19 mouse cellular contexts compared by ENCODE assay signal in the genomic region with DNA sequence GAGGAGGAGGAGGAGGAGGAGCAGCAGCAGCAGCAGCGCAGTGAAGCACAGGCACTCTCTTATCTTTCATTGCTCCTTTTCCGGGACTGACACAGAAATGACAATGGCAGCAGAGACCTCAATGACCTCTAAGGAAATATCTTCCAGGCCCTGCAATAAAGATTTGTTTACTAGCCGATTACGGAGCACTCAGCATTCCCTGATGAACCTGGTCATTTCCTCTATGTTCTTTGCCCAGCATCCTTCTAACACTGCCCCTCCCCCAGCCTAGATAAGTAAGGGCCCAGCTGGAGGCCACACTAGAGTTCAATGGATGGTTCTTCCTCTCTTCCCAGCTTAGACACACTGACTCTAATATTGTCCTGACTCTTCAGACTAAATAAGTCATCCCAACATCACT.
DNase-seq lines count a peak whose midpoint lies in the region; ATAC-seq and TF ChIP-seq lines count a peak whose summit lies in the region.
"Had no signal": no experiment of that assay in that cellular context is flagged by ENCODE, and none has a peak within 500 bp of the region (broad histone marks: within the 10 kb centered on the region; RNA-seq: fewer than 3 reads in every experiment).

No protein-coding gene starts in this region.

- no peaks in the 10 kb centered on the region for H3K4me1 ChIP-seq in heart, postnatal 0 days (ENCODE audit: control insufficient read depth, insufficient read depth)
- H3K4me1 ChIP-seq in heart, embryonic 10.5 days, result peaks cover 16% of the 10 kb centered on the region
- peaks cover 48% of the 10 kb centered on the region for H3K4me1 ChIP-seq in megakaryocyte, embryonic 14.5 days
- H3K4me1 ChIP-seq in liver, postnatal 0 days (ENCODE audit: insufficient read depth), result no peaks in the 10 kb centered on the region
- H3K4me1 ChIP-seq in neural tube, embryonic 15.5 days, result peaks cover 3% of the 10 kb centered on the region; the same call in 1 of the 2 replicates
- H3K4me1 ChIP-seq: limb, embryonic 12.5 days; neural tube, embryonic 12.5 days had no signal

- no peak for TF ChIP-seq CTCF in heart, postnatal 0 days (IDR thresholded peaks at IDR 0.05; ENCODE audit: low read depth)
- no peak for TF ChIP-seq CTCF in liver, postnatal 0 days (IDR thresholded peaks at IDR 0.05; ENCODE audit: low read depth)

- H3K36me3 ChIP-seq in heart, postnatal 0 days (replicated peaks; ENCODE audit: control insufficient read depth, insufficient read depth, low read length), result no peaks in the 10 kb centered on the region
- no peaks in the 10 kb centered on the region for H3K36me3 ChIP-seq in heart, embryonic 10.5 days
- no peaks in the 10 kb centered on the region for H3K36me3 ChIP-seq in megakaryocyte, embryonic 14.5 days (replicated peaks; ENCODE audit: low read length)
- no peaks in the 10 kb centered on the region for H3K36me3 ChIP-seq in liver, postnatal 0 days (replicated peaks; ENCODE audit: insufficient read depth, low read length)
- H3K36me3 ChIP-seq in neural tube, embryonic 15.5 days, result no peaks in the 10 kb centered on the region
- H3K36me3 ChIP-seq: hindbrain, embryonic 10.5 days; limb, embryonic 12.5 days; neural tube, embryonic 12.5 days had no signal

- no peak overlapping the region for H3K9ac ChIP-seq in heart, postnatal 0 days (replicated peaks; ENCODE audit: low read depth, low read length)
- H3K9ac ChIP-seq in liver, postnatal 0 days (replicated peaks), result no peak overlapping the region
- H3K9ac ChIP-seq in neural tube, embryonic 15.5 days (replicated peaks), result no peak overlapping the region
- H3K9ac ChIP-seq: limb, embryonic 12.5 days; neural tube, embryonic 12.5 days had no signal

- H3K27ac ChIP-seq in heart, postnatal 0 days (ENCODE audit: low read depth), result no peak overlapping the region
- H3K27ac ChIP-seq in heart, embryonic 10.5 days, result no peak overlapping the region
- no peak overlapping the region for H3K27ac ChIP-seq in liver, postnatal 0 days (ENCODE audit: low read depth)
- no peak overlapping the region for H3K27ac ChIP-seq in neural tube, embryonic 15.5 days (replicated peaks)
- H3K27ac ChIP-seq: hindbrain, embryonic 10.5 days; limb, embryonic 12.5 days; macrophage; neural tube, embryonic 12.5 days had no signal

- peak; percentile 54 for DNase-seq in heart, postnatal 0 days (ENCODE audit: low spot score)
- DNase-seq in heart, embryonic 10.5 days (ENCODE audit: low spot score), result no peak
- no peak for DNase-seq in liver, postnatal 0 days
- no peak for DNase-seq in thymus, postnatal 36 days
- DNase-seq: adrenal gland, postnatal 25 days; B cell, adult 2 months; cerebellum, postnatal 36 days; gastrocnemius, postnatal 10 days; thymus, postnatal 14 days had no signal

- WGBS in heart, postnatal 0 days, result 14% methylated on average over 4 of the region's 4 CpGs
- WGBS in heart, embryonic 10.5 days, result 7% methylated on average over 4 of the region's 4 CpGs
- 23% methylated on average over 4 of the region's 4 CpGs for WGBS in liver, postnatal 0 days (ENCODE audit: insufficient replicate concordance)
- 20% methylated on average over 4 of the region's 4 CpGs for WGBS in neural tube, embryonic 15.5 days

- no peak for TF ChIP-seq EP300 in heart, postnatal 0 days (IDR thresholded peaks at IDR 0.05; ENCODE audit: low read depth)
- peak; percentile 52; the same call in 1 of the 2 replicates for TF ChIP-seq EP300 in liver, postnatal 0 days (IDR thresholded peaks at IDR 0.05; ENCODE audit: low read depth)

- no peaks in the 10 kb centered on the region for H3K9me3 ChIP-seq in heart, postnatal 0 days (replicated peaks; ENCODE audit: control insufficient read depth, low read length)
- H3K9me3 ChIP-seq in heart, embryonic 10.5 days, result no peaks in the 10 kb centered on the region
- H3K9me3 ChIP-seq in megakaryocyte, embryonic 14.5 days, result no peaks in the 10 kb centered on the region
- H3K9me3 ChIP-seq in liver, postnatal 0 days (ENCODE audit: low read length), result no peaks in the 10 kb centered on the region
- no peaks in the 10 kb centered on the region for H3K9me3 ChIP-seq in neural tube, embryonic 15.5 days (replicated peaks)
- H3K9me3 ChIP-seq: hindbrain, embryonic 10.5 days; limb, embryonic 12.5 days; neural tube, embryonic 12.5 days had no signal

- H3K4me3 ChIP-seq in heart, postnatal 0 days (ENCODE audit: low read depth, low read length), result no peak overlapping the region
- H3K4me3 ChIP-seq in heart, embryonic 10.5 days, result no peak overlapping the region
- peak overlapping the region; percentile 64 for H3K4me3 ChIP-seq in megakaryocyte, embryonic 14.5 days (replicated peaks)
- no peak overlapping the region for H3K4me3 ChIP-seq in liver, postnatal 0 days (ENCODE audit: low read depth, low read length)
- H3K4me3 ChIP-seq in neural tube, embryonic 15.5 days (replicated peaks), result no peak overlapping the region
- H3K4me3 ChIP-seq: hindbrain, embryonic 10.5 days; limb, embryonic 12.5 days; neural tube, embryonic 12.5 days had no signal

- ATAC-seq in heart, postnatal 0 days (ENCODE audit: insufficient read depth, low read depth), result peak; percentile 58
- no peak for ATAC-seq in megakaryocyte, adult 5-6 weeks (ENCODE audit: poor library complexity, severe bottlenecking)
- ATAC-seq in liver, postnatal 0 days, result peak; percentile 29; the same call in 1 of the 2 replicates
- no peak for ATAC-seq in neural tube, embryonic 15.5 days (ENCODE audit: low FRiP score)
- ATAC-seq: forebrain, embryonic 16.5 days; inflammation-experienced regulatory T-cells, adult 6 months; midbrain, embryonic 16.5 days had no signal

- no peaks in the 10 kb centered on the region for H3K27me3 ChIP-seq in heart, postnatal 0 days (ENCODE audit: control insufficient read depth, insufficient read depth, low read length)
- no peaks in the 10 kb centered on the region for H3K27me3 ChIP-seq in heart, embryonic 10.5 days (ENCODE audit: insufficient read depth, poor library complexity, severe bottlenecking)
- no peaks in the 10 kb centered on the region for H3K27me3 ChIP-seq in megakaryocyte, embryonic 14.5 days (replicated peaks)
- H3K27me3 ChIP-seq in liver, postnatal 0 days (ENCODE audit: insufficient read depth, low read length), result no peaks in the 10 kb centered on the region
- H3K27me3 ChIP-seq in neural tube, embryonic 15.5 days (replicated peaks), result no peaks in the 10 kb centered on the region
- H3K27me3 ChIP-seq: limb, embryonic 12.5 days; neural tube, embryonic 12.5 days had no signal

- H3K4me2 ChIP-seq in heart, postnatal 0 days (ENCODE audit: low read depth, low read length), result no peak overlapping the region
- no peak overlapping the region for H3K4me2 ChIP-seq in liver, postnatal 0 days (ENCODE audit: low read depth, low read length)
- H3K4me2 ChIP-seq in neural tube, embryonic 15.5 days, result no peak overlapping the region
- H3K4me2 ChIP-seq: limb, embryonic 12.5 days; neural tube, embryonic 12.5 days had no signal

Comparison
In these comparisons a context has a peak if more than half of its experiments do, and no peak if none do; other contexts are left out.
1. ATAC-seq: peak in heart, postnatal 0 days (single experiment) and liver, postnatal 0 days (single experiment); none in megakaryocyte, adult 5-6 weeks (single experiment) and neural tube, embryonic 15.5 days (single experiment).